Mouse (Mus musculus) heart, embryonic 15.5 days (tissue): ENCODE data around the gene Ldb2. TPM values are rescaled to one million over a fixed set of nuclear protein-coding genes. Genes with fewer than 3 reads are reported as not detected.
A peak's percentile ranks its signal among the peaks of the same experiment; 100 is the strongest.

Experiments
- ATAC-seq: fragments of 200-750 bp; cut with Nextera tagmentation; replicated peaks from 2 replicates; pipeline ENCODE4 v1.8.0; 2017; ENCODE audit warnings: low read depth, moderate TSS enrichment; ENCODE audit not compliant: insufficient number of reproducible peaks, insufficient read depth, low FRiP score
- H3K27ac ChIP-seq: fragments of 300-500 bp; sonication (generic); 2 replicates; pipeline ENCODE4 v1.5.1; 2015; ENCODE audit warnings: mild to moderate bottlenecking, inconsistent platforms
- H3K27me3 ChIP-seq: fragments of 300-500 bp; sonication (generic); 2 replicates; pipeline ENCODE4 v1.6.1; 2015; ENCODE audit warnings: inconsistent platforms
- H3K36me3 ChIP-seq: fragments of 300-500 bp; sonication (generic); 2 replicates; pipeline ENCODE4 v1.6.1; 2015; ENCODE audit warnings: mild to moderate bottlenecking, inconsistent platforms
- H3K4me1 ChIP-seq: fragments of 300-500 bp; sonication (generic); replicated peaks from 2 replicates; pipeline ENCODE4 v1.6.1; 2015; ENCODE audit warnings: inconsistent platforms
- H3K4me2 ChIP-seq: fragments of 300-500 bp; sonication (generic); 2 replicates; pipeline ENCODE4 v1.6.1; 2015; ENCODE audit warnings: inconsistent platforms, mild to moderate bottlenecking, moderate library complexity
- H3K4me3 ChIP-seq: fragments of 300-500 bp; sonication (generic); 2 replicates; pipeline ENCODE4 v1.5.1; 2015; ENCODE audit warnings: mild to moderate bottlenecking, inconsistent platforms
- H3K9ac ChIP-seq: fragments of 300-500 bp; sonication (generic); 2 replicates; pipeline ENCODE4 v1.6.1; 2015; ENCODE audit warnings: mild to moderate bottlenecking, inconsistent platforms
- H3K9me3 ChIP-seq: fragments of 300-500 bp; sonication (generic); replicated peaks from 2 replicates; pipeline ENCODE4 v1.6.1; 2016; ENCODE audit warnings: inconsistent platforms
- WGBS: fragments of 180-500 bp; shearing (Covaris S2); methylation state at CpG from one replicate; pipeline ENCODE4 v1.1.7; 2015; ENCODE audit warnings: mixed read lengths; 5-methylcytosine and 5-hydroxymethylcytosine counted together
- polyA plus RNA-seq: library from polyadenylated mRNA; unstranded; fragments of >200 nt; fragmentation: Nextera tagmentation; extraction: Ambion mirVana; gene quantifications from 2 replicates; pipeline ENCODE4 v1.2.1, GENCODE M21; 2015

The Ldb2 gene
- polyA plus RNA-seq, 1 experiment from 2014 or later: 13.3 TPM

GRCm38 (mm10) chr5:44537316-44537999, 262.0 kb downstream of the Ldb2 start:
- H3K27ac ChIP-seq: no peak overlapping the region
- no peaks in the 10 kb centered on the region for H3K9me3 ChIP-seq
- H3K4me3 ChIP-seq: no peak overlapping the region
- no peak overlapping the region for H3K9ac ChIP-seq
- 80% methylated on average over 5 of the region's 5 CpGs for WGBS
- no peaks in the 10 kb centered on the region for H3K4me1 ChIP-seq
- H3K36me3 ChIP-seq: no peaks in the 10 kb centered on the region
- ATAC-seq: no peak
- H3K27me3 ChIP-seq: no peaks in the 10 kb centered on the region
- H3K4me2 ChIP-seq: no peak overlapping the region

GRCm38 (mm10) chr5:44529466-44529865, 270.0 kb downstream of the Ldb2 start:
- no peak for ATAC-seq
- no peak overlapping the region for H3K4me2 ChIP-seq
- WGBS: 48% methylated on average over 3 of the region's 3 CpGs

GRCm38 (mm10) chr5:44529001-44529400, 270.5 kb downstream of the Ldb2 start:
- 56% methylated on average over 1 of the region's 1 CpGs for WGBS
- no peaks in the 10 kb centered on the region for H3K9me3 ChIP-seq
- 0 out of 2 replicates have a peak, but pooled peaks cover 3% of the 10 kb centered on the region for H3K27me3 ChIP-seq
- H3K27ac ChIP-seq: no peak overlapping the region
- no peak for ATAC-seq
- H3K36me3 ChIP-seq: no peaks in the 10 kb centered on the region
- H3K9ac ChIP-seq: no peak overlapping the region
- H3K4me2 ChIP-seq: no peak overlapping the region
- no peak overlapping the region for H3K4me3 ChIP-seq
- H3K4me1 ChIP-seq: peaks cover 4% of the 10 kb centered on the region; the same call in 1 of the 2 replicates

More at GRCm38 (mm10) chr5:44529466-44529865, 270.0 kb downstream of the Ldb2 start:
- Histone ChIP-seq H3K9ac (no peak overlapping the region), H3K27me3 (0 out of 2 replicates have a peak, but pooled peaks cover 3% of the 10 kb centered on the region), H3K36me3 (no peaks in the 10 kb centered on the region), H3K4me3 (no peak overlapping the region), H3K9me3 (no peaks in the 10 kb centered on the region), H3K4me1 (peaks cover 4% of the 10 kb centered on the region; the same call in 1 of the 2 replicates), H3K27ac (no peak overlapping the region)

DNA sequence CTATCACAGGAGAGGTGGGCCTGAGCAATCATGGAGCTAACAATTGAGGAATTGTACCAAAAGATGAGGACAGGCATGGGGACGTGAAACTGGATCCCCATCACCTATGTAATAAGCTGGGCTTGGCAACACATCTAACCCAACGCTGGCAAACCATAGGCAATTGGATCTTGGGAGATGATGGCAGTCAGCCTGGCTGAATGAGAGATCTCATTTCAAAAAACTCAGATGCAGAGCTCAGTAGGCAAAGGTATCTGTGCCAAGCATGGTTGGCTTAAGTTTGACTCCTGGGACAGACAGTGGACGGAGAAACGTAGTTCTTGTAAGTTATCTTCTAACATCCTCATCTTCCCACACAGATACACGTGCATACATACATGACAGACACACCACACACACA, 294.3 kb downstream of the Ldb2 start:
- no peak overlapping the region for H3K27ac ChIP-seq
- H3K4me2 ChIP-seq: no peak overlapping the region
- no peak overlapping the region for H3K9ac ChIP-seq
- H3K4me3 ChIP-seq: no peak overlapping the region
- ATAC-seq: no peak
- WGBS: 73% methylated on average over 5 of the region's 5 CpGs
- H3K36me3 ChIP-seq: no peaks in the 10 kb centered on the region
- H3K4me1 ChIP-seq: no peaks in the 10 kb centered on the region
- H3K27me3 ChIP-seq: no peaks in the 10 kb centered on the region
- H3K9me3 ChIP-seq: no peaks in the 10 kb centered on the region

DNA sequence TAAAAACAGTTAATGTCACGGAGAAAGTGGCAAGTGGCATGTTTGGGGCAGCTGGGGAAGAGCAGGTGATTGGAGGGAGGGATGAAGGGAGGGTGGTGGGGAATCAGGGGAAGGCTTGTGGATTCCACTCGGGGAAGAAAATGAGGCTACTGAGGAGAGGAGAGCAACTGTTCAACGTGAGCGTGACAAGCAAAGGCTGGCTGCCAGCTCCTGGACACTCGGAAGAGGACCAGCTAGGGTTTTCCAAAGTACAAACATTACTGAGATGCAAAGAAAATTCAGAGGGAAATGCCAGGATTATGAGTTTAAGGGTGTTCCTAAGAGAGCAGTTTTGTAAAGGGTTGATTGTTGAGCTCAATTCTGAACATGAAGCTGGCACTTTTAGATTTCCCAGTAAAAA, 294.7 kb downstream of the Ldb2 start:
- no peak overlapping the region for H3K27ac ChIP-seq
- WGBS: 51% methylated on average over 5 of the region's 5 CpGs
- H3K9me3 ChIP-seq: no peaks in the 10 kb centered on the region
- no peak overlapping the region for H3K4me2 ChIP-seq
- no peaks in the 10 kb centered on the region for H3K36me3 ChIP-seq
- H3K9ac ChIP-seq: no peak overlapping the region
- H3K27me3 ChIP-seq: no peaks in the 10 kb centered on the region
- no peak for ATAC-seq
- H3K4me1 ChIP-seq: no peaks in the 10 kb centered on the region
- H3K4me3 ChIP-seq: no peak overlapping the region

DNA sequence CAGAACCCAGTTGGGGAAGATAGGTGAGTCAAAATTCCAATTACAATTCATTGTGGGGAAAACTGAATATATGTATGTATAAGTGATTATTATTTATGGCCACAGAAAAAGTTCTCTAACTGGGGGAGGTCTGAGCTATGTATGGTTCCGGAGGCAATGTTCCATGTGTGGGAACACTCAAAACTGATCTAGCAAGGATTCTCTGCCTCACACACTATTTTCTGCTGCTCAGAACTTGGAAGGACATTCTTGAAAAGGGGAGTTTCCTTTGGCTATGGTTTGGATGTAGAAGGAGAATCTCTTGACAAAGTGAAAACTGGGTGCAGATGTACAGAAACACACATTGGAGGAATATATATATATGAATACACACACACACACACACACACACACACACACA, 301.3 kb downstream of the Ldb2 start:
- 81% methylated on average over 1 of the region's 1 CpGs for WGBS
- Histone ChIP-seq H3K4me3 (no peak overlapping the region), H3K4me1 (no peaks in the 10 kb centered on the region), H3K27ac (no peak overlapping the region), H3K9ac (no peak overlapping the region), H3K27me3 (no peaks in the 10 kb centered on the region), H3K36me3 (no peaks in the 10 kb centered on the region), H3K9me3 (no peaks in the 10 kb centered on the region), H3K4me2 (no peak overlapping the region)
- no peak for ATAC-seq

- Histone ChIP-seq H3K27ac (no peak overlapping the region), H3K27me3 (no peaks in the 10 kb centered on the region), H3K9me3 (no peaks in the 10 kb centered on the region), H3K36me3 (no peaks in the 10 kb centered on the region), H3K4me2 (no peak overlapping the region), H3K4me1 (no peaks in the 10 kb centered on the region), H3K4me3 (no peak overlapping the region), H3K9ac (no peak overlapping the region)
- 80% methylated on average over 3 of the region's 3 CpGs for WGBS
- no peak for ATAC-seq
Measured at GRCm38 (mm10) chr5:44496854-44497253, 302.6 kb downstream of the Ldb2 start.

GRCm38 (mm10) chr5:44495092-44495491, 304.4 kb downstream of the Ldb2 start:
- no peak overlapping the region for H3K4me3 ChIP-seq
- H3K36me3 ChIP-seq: no peaks in the 10 kb centered on the region
- no peak overlapping the region for H3K4me2 ChIP-seq
- H3K9me3 ChIP-seq: no peaks in the 10 kb centered on the region
- H3K9ac ChIP-seq: no peak overlapping the region
- WGBS: 52% methylated on average over 4 of the region's 4 CpGs
- H3K27me3 ChIP-seq: no peaks in the 10 kb centered on the region
- H3K27ac ChIP-seq: no peak overlapping the region
- no peak for ATAC-seq
- no peaks in the 10 kb centered on the region for H3K4me1 ChIP-seq

- H3K4me3 ChIP-seq: no peak overlapping the region
- no peaks in the 10 kb centered on the region for H3K27me3 ChIP-seq
- H3K36me3 ChIP-seq: no peaks in the 10 kb centered on the region
- ATAC-seq: 0 out of 2 replicates have a peak, but pooled peaks have one; percentile 33
- no peak overlapping the region for H3K9ac ChIP-seq
- no peak overlapping the region; the same call in 1 of the 2 replicates for H3K4me2 ChIP-seq
- peak overlapping the region; percentile 53 for H3K27ac ChIP-seq
- H3K9me3 ChIP-seq: no peaks in the 10 kb centered on the region
- H3K4me1 ChIP-seq: no peaks in the 10 kb centered on the region
- WGBS: 42% methylated on average over 9 of the region's 9 CpGs
Measured at GRCm38 (mm10) chr5:44494133-44494532, 305.3 kb downstream of the Ldb2 start.

GRCm38 (mm10) chr5:44491526-44491925, 308.0 kb downstream of the Ldb2 start:
- H3K9ac ChIP-seq: no peak overlapping the region
- no peaks in the 10 kb centered on the region for H3K9me3 ChIP-seq
- ATAC-seq: no peak
- H3K4me3 ChIP-seq: no peak overlapping the region
- H3K4me2 ChIP-seq: no peak overlapping the region
- H3K27me3 ChIP-seq: no peaks in the 10 kb centered on the region
- H3K27ac ChIP-seq: no peak overlapping the region
- WGBS: 97% methylated on average over 1 of the region's 1 CpGs
- H3K4me1 ChIP-seq: no peaks in the 10 kb centered on the region
- no peaks in the 10 kb centered on the region for H3K36me3 ChIP-seq

DNA sequence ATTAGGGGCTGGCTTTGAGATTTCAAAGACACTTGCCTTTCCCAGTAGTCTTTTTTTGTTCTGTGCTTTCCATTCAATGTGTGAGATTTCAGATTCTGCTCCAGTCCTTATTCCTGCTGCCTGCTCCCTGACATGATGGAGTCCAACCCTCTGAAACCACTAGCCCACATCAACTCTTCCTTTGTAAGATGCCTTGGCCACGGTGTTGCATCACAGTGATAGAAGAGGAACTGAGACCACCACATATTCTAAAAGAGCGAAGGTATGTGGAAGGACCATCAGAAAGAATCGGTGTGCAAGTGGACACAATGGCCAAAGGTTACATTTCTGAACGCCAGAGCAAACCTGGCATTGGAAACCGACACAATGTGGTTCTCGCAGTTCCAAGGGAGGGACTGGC, 309.0 kb downstream of the Ldb2 start:
- WGBS: 88% methylated on average over 6 of the region's 6 CpGs
- H3K9me3 ChIP-seq: no peaks in the 10 kb centered on the region
- H3K4me3 ChIP-seq: no peak overlapping the region

DNA sequence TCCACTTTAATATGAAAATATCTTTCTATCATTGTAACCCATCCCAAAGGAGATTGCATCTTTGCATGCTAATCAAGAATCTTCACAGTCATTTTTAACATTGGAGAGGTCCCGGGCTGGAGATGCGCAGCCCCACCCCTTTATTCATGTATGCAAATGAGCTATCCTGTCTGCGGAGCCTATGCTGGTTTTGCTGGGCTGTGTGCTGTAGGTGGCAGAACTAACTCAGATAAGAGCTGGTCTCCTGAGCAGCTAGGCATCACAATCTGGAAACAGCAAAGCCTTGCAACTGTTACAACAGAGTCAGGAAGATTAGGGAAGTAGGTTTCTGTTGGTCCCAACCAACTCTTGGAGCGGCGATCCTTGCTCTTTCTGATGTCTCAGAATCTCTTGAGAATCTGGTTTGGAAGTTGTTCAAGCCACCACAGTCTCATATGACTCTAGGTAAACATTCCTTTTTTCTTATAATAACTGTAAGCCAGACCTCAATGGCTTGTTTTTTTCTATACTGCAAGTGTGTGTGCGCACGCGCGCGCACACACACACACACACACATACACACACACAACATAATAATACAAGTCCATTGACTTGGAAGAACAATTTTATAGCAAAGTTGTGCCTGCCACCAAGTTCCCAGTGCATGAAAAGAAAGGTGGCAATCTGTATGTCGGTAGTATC, 315.9 kb downstream of the Ldb2 start:
- ATAC-seq: no peak
- WGBS: 61% methylated on average over 11 of the region's 11 CpGs

More for the DNA sequence above, 309.0 kb downstream of the Ldb2 start:
- Histone ChIP-seq H3K9ac (no peak overlapping the region), H3K4me2 (no peak overlapping the region), H3K27ac (no peak overlapping the region), H3K27me3 (no peaks in the 10 kb centered on the region), H3K36me3 (no peaks in the 10 kb centered on the region), H3K4me1 (no peaks in the 10 kb centered on the region)
- ATAC-seq: no peak

More for the DNA sequence above, 315.9 kb downstream of the Ldb2 start:
- Histone ChIP-seq H3K27me3 (no peaks in the 10 kb centered on the region), H3K4me3 (no peak overlapping the region), H3K9me3 (no peaks in the 10 kb centered on the region), H3K27ac (no peak overlapping the region), H3K36me3 (no peaks in the 10 kb centered on the region), H3K4me1 (no peaks in the 10 kb centered on the region), H3K9ac (no peak overlapping the region), H3K4me2 (no peak overlapping the region)
